Mouse (Mus musculus): ENCODE measurements around the gene Safb2.

The Safb2 gene

DNA sequence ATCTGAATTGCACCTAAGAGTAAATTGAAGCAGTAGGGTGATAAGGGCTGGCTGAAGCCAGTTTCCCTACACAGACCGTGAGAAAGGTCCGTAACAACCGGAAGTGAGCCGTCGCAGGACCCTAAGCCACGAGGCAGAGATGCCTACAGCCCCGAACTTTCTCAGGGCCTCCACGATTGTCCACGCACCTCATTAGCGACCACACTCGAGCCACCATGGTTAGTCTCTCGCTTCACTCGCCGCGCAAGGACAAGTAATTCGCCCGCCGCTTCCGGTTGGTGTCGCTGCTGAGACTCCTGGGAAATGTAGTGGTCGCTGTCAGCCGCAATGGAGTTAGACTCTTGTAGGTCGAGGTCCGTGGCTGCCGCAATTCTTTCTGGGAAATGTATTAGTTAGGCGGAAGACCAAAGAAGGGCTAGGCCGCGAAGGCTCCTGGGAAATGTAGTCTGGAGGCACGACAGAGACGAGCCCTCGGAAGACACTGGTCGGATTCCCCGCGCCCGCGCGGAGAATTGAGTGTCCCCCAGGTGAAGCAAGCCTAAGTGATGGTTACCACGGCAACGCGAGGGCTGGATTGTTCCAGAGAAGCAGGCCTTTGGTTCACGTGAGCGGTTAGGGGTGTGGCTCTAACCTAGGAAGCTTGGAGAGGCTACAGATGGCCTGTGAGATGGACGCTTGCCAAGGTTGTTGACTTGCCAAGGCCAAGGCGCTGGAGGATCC is 25.2 kb upstream of the Safb2 start, which contains the start of gene 2410015M20Rik:
TSS of gene 2410015M20Rik (minus strand) at position 320 of the 720 bp plus-strand sequence.
- peak; percentile 97 to 99 for DNase-seq (ENCODE audit: low spot score in 2 of 2)

- no peak for DNase-seq (ENCODE audit: low spot score in 2 of 2)
These were observed 24.3 kb upstream of the Safb2 start for GRCm38 (mm10) chr17:56608699-56609098.

DNA sequence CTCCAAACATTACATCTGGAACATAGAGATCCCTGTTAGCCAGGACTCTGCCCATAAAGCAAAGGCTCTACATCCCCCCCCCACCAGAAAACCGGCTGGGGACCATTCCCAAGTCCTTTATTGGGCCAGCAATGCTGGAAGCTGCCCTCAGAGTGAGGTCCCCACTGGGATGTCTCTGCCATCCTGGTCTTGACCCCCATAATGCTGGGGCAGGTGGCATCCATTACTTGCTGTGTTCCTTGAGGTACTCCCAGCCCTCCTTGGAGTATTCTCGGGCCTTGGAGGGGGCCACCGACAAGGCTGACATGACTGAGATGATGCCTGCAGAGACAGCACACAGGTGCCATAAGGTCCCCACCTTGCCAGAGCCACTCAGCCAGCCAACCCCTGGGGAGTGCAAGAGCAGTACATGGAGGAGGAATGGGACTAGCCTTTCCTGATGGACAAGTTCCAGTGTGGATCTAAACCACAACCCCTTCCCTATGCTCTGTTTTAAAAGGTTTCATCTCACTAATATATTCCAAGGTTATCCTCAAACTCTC is 23.2 kb upstream of the Safb2 start:
- no peak for DNase-seq (ENCODE audit: low spot score in 2 of 2)

- DNase-seq (ENCODE audit: low spot score in 2 of 2): no peak
These were observed 21.0 kb upstream of the Safb2 start for GRCm38 (mm10) chr17:56605431-56605830.

GRCm38 (mm10) chr17:56604422-56604821 is 20.0 kb upstream of the Safb2 start:
- no peak for DNase-seq (ENCODE audit: low spot score in 2 of 2)

GRCm38 (mm10) chr17:56604070-56604380 is 19.6 kb upstream of the Safb2 start:
- no peak for DNase-seq (ENCODE audit: low spot score in 2 of 2)

DNA sequence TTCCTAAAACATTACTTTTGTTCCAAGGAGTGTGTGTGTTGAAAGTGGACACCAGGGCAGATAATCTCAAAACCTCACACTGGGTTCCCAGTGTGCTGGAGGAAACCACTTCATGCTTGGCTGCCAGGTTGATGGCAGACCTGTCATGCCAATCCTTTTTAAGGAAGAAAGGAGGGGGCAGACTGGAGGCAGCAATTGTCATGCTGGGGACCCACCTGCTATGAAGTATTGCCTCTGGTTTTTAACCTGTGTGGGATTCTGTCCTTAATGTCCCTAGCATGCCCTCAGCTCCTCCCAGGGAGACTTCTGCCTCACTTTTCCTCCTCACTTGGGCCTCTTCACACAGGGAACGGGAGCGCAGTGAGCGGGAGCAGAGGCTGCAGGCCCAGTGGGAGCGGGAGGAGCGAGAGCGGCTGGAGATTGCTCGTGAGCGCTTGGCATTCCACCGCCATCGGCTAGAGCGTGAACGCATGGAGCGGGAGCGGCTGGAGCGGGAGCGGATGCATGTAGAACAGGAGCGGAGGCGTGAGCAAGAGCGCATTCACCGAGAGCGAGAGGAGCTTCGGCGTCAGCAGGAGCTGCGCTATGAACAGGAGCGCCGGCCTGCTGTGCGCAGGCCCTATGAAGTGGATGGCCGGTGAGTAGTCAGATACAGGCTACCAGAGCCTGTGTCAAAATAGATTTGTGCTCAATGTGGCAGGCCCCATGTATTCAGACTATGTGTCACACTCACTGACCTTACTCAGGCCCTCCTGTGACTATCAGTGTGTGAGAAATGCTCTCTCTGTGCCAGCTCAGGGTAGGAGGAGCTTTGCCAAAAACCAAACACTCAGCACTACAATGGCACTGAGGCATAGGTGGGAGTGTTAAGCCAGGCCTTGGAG is 19.0 kb upstream of the Safb2 start:
- DNase-seq (ENCODE audit: low spot score in 2 of 2): no peak

DNA sequence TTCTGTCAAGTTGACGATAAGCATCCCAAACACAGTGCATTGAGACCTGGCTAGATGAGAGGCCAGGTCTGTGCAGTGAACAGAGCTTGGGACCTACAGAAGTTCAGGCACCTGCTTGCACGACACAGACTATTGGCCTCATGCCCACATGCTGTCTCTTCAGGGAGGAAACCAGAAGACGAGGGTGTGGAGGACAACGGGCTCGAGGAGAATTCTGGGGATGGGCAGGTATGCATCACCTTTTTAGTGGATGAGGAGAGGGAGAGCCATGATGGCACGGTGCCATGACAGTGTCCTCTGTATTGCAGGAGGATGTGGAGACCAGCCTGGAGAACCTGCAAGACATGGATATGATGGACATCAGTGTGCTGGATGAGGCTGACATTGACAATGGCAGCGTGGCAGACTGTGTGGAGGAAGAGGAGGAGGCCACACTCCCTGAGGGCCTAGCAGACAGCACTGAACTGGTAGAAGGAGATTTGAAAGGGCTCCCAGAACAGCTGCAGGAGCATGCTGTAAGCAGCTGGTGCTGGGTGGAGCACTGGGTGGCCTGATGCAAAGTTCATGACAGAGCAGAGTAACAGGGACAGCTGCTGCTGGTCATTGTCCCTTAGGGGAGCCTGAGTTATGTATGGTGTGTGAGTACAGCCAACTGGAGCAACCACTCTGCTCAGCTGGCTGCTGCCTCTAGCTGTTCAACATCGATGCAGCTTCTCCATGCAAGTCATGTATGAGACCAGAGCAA is 9.3 kb upstream of the Safb2 start:
- no peak for DNase-seq (ENCODE audit: low spot score in 2 of 2)

DNA sequence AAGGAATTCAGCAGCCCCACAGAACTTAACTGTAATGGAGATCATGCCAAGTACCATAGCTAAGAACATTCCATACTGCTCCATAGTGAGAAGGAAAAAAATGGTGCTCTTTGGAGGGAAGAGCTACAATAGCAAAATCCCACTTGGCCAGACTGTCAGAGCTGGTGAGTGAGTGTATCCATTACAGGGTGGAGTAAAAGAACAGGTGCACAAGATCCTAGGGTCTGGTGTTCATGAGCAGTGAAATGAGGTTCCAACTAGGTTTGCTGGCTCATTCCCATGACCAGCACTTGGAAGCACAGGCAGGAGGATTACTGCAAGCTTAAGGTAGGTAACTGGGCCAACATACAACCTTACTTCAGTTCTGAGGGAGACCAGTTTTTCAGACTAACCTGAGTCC is 8.2 kb upstream of the Safb2 start:
- no peak for DNase-seq (ENCODE audit: low spot score in 2 of 2)

GRCm38 (mm10) chr17:56588921-56589320 is 4.5 kb upstream of the Safb2 start:
- DNase-seq (ENCODE audit: low spot score in 2 of 2): no peak

DNA sequence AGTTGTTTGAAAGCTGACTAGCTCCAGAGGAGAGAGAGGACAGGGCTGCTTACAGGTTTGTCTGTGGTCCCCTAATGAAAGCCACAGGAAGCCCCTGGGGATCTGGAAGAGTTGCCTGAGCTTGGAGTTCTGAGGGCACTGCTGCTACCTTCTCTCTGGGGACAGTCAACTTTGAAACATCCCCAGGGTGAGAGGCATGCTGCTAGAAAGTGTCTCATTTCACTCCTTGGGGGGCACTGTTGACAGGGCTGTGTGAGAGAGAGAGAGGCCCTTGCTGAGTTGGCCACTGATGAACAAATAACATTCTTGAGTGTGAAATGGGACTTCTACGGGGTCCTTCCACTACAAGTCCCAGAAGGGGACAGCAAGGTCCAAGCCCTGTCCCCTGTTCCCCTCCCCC is 3.4 kb upstream of the Safb2 start:
- no peak for DNase-seq (ENCODE audit: low spot score in 2 of 2)

- DNase-seq (ENCODE audit: low spot score in 2 of 2): peak in 1 of 2 experiments; percentile 42
These were observed 911 bp upstream of the Safb2 start for GRCm38 (mm10) chr17:56585171-56585821.

DNA sequence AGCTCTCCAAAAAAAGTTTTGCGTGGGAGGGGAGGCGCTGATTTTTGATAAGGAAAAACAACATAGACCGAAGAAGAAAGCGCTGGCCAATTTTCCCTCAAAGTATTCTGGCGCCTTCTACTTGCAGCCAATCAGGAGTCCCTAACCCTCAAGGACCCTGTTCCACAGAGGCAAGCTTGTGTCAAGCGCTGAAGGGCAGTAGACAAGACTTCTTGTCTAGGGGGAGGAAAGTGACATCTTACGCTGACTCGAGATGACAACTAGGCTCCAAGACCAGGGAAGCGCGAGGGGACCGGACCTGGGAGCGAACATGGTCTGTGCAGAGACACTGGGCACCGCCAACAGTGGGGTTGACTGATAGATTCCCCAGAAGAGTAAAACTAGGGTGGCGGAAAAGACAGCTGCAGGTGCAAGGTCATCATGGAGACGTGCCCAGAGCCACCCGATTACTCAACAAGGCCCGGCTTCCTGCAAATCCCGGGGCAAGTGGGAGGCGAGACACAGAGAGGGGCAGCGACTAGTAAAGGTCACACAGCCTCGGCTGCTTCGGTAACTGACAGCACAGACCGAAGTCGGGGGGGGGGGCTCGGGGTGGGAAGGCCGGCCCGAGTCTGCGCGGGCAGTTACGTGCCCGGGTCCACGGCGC is 651 bp downstream of the Safb2 start:
- DNase-seq (ENCODE audit: low spot score in 2 of 2): peak; percentile 33 to 39

DNA sequence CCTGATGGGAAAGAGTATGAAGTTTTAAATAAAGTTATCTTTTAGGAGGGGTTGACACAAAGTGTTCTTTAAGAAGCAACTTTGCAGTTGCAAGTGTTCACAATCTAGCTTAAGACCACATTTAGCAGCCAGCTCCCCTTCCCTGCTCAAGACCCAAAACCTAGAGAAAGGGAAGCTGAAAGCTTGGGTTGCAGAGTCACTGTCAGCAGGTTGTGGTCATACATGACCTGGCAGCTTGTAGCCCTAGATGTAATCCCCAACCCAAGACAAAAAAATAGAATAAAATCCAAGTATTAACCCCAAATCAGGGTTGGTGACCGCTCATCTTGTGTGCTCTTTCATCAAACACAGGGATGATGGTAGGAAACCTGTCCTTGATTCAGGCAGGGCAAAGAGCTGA is 1.3 kb downstream of the Safb2 start:
- no peak for DNase-seq (ENCODE audit: low spot score in 2 of 2)

DNA sequence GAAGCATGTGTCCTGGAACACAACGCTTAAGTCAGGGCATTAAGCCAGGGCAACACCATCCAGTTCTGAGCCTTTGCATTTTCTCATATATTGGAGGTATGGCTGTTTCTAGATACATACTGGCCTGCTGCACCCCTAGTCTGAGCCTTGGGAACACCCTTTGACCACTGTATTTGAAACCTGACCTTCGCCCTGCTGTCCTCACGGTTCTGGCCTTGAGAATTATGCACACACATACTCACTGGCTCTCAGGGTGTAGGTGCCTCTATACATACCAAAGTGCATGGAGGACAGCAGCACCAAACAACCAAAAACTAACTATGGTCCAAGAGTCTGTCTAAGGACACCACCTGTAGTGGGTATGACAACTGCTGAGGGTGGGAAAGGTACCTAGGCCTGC is 11.4 kb downstream of the Safb2 start:
- no peak for DNase-seq (ENCODE audit: low spot score in 2 of 2)

DNA sequence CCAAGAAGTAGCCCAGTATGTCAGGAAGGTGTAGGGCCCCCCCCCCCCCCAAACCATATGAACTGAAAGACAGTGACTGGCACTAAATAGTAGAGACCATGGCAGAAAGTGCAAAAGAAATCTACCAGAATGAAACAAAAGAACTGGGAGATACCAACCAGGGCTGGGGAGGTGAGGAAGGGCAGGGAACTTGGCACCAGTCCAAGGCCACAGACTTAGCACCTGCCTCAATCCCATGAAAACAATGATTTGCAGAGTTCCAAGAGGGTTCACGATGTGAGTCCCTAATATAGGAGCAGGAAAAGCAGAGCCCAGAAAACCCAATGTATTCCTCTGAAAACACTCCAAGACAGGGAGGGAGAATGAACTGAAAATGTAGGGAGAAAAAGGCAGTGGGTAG is 12.2 kb downstream of the Safb2 start:
- DNase-seq (ENCODE audit: low spot score in 2 of 2): no peak

DNA sequence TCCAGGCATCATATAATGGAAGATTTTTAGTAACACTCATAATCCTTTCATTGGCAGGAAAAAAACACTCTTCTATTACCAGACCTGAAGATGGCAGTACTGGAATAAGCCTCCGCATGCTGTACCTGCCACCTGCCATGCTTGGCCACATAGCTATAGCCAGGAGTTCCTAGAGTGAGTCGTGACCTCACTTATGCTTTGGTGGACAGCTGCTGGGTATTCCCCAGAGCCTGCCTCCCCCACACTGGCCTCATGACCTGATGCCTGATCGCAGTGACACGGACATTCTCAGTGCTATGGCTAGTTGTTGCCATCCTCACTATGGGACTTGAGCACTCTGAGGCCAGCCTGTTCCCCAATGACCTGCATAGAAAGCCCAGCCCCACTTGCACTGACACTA is 14.1 kb downstream of the Safb2 start:
- no peak for DNase-seq (ENCODE audit: low spot score in 2 of 2)

DNA sequence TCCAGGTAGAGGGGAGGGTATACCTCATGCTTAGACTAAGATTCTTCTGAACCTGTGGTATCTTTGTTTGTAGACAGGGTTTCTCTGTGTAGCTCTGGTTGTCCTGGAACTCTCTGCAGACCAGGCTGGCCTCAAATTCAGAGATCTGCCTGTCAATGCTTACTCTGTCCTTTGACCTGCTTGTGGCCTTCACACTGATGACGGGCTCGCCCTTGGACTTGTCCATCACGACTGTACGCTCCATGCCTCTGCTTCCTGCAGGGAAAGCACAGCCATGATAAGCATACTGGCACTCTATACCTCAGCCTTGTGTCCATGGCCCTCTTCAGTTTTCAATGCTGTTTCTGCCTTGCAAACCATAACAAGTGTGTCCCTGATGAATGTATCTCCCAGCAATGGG is 17.0 kb downstream of the Safb2 start:
- no peak for DNase-seq (ENCODE audit: low spot score in 2 of 2)

- DNase-seq (ENCODE audit: low spot score in 2 of 2): no peak
These were observed 17.5 kb downstream of the Safb2 start for GRCm38 (mm10) chr17:56566918-56567317.

- no peak for DNase-seq (ENCODE audit: low spot score in 2 of 2)
These were observed 18.1 kb downstream of the Safb2 start for GRCm38 (mm10) chr17:56566293-56566692.

- no peak for DNase-seq (ENCODE audit: low spot score in 2 of 2)
These were observed 22.5 kb downstream of the Safb2 start for GRCm38 (mm10) chr17:56561866-56562265.
